Mouse (Mus musculus) kidney, postnatal 25 days (tissue): Measurements from ENCODE around the gene Kif3a.
A peak's percentile ranks its signal among the peaks of the same experiment; 100 is the strongest.
"Not testable (repeated sequence)": the region's sequence is repeated elsewhere in the genome, so short reads cannot be mapped to it uniquely, and the experiment has no call there.

ENCODE experiments used
- DNase-seq, 2 experiments: peaks; one replicate each; pipeline ENCODE4 v3.0.0; 2021; ENCODE audit warnings: mixed read lengths in 2 of 2

Kif3a gene

DNA sequence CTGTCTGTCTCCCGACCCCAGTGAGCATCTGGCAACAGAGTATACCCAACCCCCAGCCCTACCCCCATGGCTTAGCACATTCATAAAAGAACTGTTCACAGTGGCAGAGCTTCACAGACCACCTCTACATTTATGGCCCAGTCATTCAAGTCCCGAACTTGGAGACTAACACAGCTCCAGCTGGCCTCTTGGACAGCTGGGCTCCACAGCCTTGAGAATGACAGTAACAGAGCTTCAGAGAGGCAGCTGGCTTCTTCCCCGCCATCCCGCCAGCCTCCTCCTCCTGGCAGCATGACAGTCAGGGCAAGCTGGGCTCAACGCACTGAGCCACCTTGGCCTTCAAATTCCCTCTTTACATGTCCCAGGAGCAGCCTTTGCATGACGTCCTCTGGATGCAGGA lies 20.9 kb upstream of the Kif3a start:
- peak in 1 of 2 experiments; percentile 21 for DNase-seq

DNA sequence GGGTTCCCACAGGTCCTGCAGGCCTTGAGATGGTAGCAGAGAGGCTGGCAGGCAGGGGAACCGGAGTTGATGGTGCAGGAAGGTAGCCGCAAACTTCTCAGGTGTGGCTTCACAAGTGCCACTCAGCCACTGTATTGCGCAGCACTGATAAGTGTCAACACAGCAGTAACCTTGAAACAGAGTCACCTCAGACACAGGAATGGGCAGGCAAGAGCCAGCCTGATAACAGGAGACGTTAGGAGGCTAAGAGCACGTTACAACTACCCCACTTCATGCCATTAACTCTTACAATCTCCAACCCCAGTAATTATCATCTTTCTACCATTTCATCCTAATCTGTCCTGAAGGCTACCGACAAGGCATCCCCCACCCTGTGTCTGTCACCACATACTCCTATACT lies 19.6 kb upstream of the Kif3a start:
- no peak for DNase-seq

DNA sequence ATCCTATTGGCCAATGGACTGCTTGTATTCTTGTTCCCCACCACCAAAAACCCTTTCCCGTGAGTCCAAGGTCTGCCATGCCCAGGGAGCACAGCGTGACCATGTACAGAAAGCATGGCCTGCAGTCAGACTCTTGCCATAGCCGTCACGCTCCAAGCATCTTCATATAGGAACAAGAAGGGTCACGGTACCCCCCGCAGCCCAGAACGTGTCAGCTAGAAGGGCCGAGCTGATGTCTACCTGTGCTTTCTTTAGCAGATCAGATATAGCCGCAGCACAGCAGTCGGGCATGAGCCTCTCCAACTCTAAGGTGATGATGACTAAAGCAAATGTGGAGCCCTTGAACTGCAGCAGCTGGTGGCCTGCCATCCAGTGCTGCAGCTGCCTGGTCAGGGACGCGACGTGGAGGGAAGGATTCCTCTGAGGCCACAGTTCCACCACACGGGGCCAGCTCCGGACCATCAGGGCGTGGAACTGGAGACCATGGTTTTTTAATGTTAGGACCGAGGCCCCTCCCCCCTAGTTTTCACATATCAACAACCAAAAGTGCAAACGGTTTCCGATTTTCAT lies 19.1 kb upstream of the Kif3a start:
- peak in 1 of 2 experiments; percentile 28 for DNase-seq

DNA sequence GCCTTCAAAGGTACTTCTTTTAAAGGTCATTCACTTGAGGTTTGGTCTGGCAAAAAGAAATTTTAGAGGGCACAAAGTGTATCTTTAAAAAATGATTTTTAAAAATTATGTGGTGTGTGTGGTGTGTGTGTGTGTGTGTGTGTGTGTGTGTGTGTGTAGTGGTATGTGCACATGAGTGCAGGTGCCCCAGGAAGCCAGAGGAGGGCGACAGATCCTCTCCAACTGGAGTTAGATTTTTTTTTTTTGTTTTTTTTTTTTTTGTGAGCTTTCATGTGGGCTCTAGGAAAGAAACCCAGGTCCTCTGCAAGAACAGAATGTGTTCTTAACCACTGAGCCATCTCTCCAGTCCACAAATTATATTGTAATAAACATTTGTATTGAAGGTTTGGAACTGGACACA lies 16.5 kb upstream of the Kif3a start:
- no peak for DNase-seq

DNA sequence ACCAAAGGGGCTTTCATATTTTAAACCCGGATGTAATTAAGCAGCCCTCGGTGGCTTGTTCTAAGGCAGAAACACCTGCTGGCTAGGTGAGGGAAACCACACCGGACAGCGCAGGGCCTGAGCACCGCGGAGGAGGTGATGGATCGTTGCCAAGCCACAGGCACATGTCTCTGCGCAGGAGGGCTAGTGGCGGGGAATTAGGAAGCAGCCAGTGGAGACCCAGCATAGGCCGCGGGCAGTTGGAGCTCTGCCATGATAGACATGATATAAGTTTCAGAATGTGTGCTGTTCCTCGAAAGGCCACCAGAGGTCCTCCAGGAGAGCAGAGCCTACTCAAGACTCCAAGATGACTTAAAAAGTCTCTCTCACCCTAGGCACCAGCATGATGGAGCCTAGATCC lies 15.4 kb upstream of the Kif3a start:
- peak; percentile 33 to 48 for DNase-seq

DNA sequence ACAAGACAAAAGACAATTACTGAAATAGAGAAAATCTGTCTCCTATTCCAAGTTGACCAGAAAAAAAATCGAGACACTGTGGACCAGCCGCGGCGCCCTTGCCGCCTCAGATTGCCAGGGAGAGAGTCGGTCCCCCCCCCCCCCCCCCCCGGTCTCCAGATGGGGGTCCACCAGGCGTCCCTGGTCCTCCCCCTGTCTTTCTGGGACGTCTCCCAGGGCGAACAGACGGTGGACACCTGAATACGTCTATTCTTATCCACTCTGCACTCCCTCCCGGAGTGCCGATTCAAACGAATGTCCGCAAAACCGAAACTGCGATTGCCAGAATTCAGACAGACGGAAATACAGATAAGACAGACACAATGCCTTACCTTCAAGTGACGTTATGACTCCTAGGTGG lies 10.7 kb upstream of the Kif3a start:
- DNase-seq = not testable (repeated sequence)

DNA sequence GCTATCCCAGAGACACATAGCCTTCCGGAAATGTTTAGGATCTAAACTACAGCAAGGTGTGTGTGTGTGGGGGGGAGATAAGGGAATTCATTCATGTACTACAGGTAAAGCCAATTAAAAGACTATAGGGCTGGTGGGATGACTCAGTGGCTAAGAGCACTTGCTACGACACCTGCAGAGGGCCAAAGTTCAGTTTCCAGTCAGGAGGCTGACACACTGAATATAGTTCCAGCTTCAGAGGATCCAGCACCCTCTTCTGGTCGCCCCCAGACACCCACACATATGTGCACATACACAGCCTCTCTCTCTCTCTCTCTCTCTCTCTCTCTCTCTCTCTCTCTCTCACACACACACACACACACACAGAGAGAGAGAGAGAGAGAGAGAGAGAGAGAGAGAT lies 9.2 kb upstream of the Kif3a start:
- DNase-seq = not testable (repeated sequence)

DNA sequence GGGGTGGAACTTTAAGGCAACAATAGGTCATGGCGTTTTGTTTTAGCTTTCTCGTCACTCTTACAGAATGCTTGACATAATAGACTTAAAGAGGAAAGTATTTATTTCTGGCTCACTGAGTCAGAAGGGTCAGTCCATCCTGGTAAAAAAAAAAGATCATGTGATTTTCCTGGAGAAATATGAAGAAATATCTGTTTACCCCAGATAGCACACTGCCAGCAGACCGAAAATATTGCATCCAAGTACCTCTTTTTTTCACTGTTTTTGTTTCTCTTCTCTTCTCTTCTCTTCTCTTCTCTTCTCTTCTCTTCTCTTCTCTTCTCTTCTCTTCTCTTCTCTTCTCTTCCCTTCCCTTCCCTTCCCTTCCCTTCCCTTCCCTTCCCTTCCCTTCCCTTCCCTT lies 7.2 kb upstream of the Kif3a start:
- not testable (repeated sequence) for DNase-seq

DNA sequence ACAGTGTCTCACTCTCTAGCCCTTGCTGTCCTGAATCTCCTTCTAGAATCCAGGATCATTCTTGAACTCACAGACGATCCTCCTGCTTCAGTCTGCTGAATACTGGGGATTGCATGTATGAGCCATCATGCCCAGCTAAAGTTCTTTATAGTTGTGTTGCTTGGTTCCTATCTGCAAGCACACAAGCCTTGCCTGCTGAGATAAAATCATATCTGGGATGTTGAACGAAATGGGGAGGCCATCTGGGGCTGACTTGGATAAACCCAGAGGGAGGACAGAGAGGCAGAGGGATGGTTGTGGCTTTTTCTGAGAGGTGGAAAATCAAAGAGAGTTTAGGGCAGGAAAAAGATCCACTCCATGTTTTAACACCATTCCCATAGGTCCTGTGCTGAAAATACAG lies 5.2 kb upstream of the Kif3a start:
- no peak for DNase-seq

DNA sequence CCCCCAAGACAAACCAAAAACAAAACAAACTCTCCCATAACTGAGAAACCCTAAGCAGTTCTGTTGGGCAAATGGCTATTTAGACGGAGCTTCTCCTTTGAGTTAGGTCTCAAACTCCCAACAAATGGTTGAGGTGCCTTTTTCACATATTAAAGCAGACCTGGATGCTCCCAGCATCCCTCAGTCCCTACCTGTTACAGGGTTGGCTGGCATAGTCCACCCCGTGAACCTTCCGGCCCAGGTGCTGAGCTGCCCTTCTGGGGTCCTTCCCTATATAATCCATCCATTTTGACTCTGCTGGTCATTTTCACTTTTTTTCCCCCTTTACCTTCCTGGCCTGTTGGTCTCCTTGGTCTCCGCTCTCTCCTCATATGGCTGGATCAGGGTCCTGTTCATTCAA lies 533 bp upstream of the Kif3a start:
- DNase-seq = no peak

DNA sequence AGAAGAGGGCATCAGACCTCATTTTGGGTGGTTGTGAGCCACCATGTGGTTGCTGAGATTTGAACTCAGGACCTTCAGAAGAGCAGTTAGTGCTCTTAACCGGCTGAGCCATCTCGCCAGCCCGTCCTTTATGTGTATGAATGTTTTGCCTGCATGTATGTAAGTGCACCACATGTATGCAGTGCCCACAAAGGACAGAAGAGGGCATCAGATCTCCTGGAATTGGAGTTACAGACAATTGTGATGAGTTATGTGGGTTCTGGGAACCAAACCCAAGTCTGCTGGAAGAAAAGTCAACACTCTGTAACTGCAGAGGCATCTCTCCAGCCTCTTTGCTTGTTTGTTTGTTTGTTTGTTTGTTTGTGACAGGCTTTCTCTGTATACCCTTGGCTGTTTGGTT lies 13.4 kb downstream of the Kif3a start:
- no peak for DNase-seq

DNA sequence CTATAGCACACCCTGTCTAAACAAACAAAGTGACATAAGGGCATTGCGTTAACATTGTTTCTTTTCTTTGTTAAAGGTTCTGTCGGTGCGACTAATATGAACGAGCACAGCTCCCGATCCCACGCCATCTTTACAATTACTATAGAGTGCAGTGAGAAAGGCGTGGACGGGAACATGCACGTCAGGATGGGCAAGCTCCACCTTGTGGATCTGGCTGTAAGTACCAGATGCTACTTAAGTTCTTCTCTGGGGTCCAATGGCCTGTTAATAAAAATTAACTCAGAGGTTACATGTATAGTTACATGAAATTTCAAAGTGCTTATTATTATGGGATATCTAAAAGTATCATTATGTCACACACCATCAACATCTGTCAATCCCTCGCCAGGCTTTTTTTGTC lies 16.0 kb downstream of the Kif3a start:
- DNase-seq = no peak

DNA sequence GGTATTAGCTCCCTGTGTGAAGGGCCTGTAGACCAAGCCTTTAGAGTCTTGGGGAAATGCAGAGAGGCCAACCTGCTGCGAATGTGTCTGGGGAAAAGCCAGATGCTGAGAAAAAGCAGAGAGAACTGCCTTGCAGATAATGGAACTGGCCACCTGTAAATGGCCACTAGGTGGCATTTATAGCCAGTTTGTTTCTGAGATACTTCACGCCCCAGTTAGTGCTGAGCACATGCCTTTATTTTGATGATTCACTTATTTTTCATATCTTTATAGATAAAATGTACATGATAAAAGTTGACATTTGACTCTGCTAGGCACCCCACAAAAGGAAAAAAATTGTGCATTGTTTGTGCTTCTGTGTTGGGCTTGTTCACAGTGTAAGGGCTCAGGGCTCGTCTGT lies 17.7 kb downstream of the Kif3a start:
- peak in 1 of 2 experiments; percentile 21 for DNase-seq

DNA sequence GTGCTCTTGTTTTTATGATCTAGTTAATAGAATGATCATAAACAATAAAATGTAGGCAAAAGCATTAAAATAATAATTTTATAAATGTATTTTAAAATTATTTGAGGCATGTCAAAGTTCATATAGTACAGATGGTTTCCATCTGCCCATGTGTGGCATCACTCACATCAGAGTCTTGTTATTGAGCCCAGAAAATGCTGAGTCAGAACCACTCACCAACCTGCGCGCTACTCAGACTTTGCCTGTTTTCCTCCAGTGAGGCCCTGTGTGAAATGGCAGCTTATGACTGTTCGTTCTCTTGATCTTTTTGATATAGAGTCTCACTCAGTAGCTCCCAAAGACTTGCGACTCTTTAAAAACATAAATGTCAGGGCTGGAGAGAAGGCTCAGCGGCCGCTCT lies 18.3 kb downstream of the Kif3a start:
- DNase-seq = no peak

DNA sequence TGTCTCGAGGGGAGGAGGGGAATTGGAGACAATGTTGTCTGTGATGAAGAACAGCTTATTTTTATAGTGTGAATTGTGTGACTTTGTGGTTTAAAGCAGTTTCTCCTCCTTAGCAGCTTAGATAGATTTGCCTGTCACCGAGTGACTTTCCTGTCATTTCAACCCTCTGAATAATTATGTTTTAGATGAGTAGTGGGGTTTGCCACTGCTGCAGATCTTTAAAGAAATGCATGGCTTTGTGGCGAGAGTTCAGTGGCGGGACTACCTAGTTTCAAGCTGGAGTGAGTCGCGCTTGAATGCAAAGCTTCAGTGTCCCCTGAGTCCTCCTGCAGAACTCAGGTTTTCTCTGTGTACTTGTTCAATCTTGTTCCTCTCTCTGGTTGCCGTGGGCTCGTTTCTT lies 21.1 kb downstream of the Kif3a start:
- DNase-seq = no peak

DNA sequence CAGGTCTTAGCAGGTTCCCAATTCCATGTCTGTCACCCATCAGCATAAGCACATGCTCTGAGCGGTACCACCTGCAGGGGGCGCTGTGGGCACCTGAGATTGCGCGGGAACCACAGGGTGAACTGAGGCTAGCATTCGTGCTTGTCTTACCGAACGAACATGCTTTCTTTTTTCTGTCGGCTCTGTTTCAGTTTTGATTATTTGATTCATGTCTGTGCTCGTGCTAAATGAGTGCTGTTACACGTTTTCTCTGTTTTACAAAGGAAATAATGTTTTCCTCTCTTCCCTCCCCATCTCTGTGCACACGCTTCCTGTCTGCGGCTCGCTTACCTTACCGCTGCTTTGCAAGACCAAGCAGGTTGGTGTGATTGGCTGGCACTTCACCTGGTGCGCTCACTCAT lies 23.2 kb downstream of the Kif3a start:
- peak in 1 of 2 experiments; percentile 24 for DNase-seq

DNA sequence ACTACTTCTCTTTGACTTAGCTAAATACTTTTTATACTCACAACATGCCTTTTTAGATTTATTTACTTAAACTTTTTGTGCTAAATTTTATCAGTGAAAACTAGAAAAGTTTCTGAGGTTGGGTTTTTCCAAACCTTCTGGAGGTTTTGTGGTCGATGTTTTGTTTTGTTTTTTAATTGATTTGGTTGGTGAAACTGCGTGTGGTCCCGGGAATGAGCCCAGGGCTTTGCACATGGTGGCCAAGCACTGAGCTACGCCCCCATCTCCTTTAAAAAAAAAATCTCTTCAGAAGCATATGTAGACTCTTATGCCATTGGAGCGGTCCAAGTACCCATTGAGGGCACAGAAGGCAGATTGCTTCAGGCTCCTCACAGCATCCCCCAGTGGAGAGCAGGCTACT lies 23.9 kb downstream of the Kif3a start:
- no peak for DNase-seq

DNA sequence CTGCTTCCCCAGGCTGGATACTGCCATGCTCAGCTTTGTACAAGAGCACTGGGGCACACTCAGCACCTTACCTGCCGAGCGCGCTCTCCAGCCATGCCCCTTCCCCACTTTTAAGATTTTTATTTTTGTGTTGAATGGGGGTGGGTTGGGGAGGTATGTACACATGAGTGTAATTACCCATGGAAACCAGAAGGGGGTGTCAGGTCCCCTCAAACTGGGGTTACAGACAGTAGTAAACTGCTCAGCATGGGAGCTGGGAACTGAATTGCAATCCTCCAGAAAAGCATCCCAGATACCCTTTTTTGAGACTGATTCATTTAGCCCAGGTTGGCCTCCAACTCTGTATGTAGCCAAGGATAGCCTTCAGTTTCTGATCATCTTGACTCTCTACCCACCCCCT lies 37.8 kb downstream of the Kif3a start:
- no peak for DNase-seq

DNA sequence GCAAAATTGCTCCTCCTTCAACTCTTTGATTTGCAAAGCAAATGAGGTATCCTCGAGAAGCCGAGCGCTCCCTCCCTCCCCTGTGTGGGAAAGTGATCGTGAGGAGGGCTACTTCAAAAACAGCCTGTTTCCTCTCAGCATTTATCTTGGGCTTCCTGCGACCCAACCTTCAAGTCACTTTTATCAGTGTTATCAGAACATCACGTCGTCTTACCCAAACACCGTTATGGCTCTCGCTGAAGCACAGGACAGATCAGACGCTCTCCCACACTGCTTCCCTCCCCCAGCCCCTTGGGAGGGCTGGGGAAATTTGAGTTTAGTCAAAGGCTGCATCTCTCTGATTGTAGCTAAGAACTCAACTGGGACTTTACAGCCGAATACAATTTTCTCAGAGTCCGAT lies 38.4 kb downstream of the Kif3a start:
- DNase-seq = no peak

DNA sequence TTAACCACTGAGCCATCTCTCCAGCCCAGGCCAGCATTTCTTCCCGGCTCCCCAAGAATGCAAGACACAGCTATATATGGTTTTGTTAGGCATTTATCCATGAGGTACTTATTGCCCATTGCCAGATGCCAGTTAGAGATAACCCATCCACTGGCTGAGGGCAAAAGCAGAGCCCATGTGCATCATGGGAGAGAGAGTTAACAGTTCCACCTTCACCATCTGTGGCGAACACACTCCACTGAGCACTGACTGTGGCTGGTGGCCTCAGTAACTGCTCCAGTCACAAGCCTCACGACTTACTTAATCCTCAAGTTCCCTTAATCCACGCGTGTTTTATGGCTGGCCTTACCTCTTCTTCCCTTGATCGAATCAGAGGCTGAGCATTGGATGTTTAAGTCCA lies 42.1 kb downstream of the Kif3a start:
- DNase-seq = no peak

DNA sequence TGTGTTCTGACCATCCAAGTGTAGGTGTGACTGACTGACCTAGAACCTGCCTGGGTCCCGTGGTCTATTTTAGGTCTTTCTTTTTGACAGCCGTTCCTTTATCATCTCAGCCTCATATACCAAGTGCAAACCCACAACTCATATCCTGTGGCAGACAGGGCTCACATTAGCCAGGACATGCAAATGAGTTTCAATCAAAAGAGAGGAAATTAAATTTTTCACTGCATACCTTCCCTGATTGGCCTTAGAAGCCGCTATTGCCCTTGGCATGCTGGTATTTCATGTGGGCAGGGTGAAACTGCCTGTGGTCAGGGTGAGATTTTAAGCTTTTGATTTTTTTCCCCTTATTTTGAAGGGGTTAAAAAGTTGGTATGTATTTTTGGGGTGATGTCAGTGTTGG lies 42.5 kb downstream of the Kif3a start:
- DNase-seq = no peak

DNA sequence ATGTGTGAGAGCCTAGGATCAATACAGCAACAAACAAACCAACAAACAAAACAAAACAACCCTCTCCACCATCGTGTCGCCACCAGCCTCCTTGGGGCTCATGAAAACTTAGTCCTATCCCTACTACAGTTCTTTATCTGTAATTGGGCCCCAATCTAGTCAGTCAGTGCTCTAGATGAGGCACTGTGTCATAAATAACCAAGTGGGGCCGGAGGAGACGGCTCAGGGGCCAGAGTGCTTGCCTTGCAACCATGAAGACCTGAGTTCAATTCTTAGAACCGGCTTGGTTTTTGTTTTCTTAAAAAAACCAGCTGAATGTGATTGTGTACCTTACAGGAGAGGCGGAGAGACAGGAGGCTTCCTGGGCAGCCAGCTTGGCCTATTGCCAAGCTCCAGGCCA lies 48.0 kb downstream of the Kif3a start:
- DNase-seq = no peak

DNA sequence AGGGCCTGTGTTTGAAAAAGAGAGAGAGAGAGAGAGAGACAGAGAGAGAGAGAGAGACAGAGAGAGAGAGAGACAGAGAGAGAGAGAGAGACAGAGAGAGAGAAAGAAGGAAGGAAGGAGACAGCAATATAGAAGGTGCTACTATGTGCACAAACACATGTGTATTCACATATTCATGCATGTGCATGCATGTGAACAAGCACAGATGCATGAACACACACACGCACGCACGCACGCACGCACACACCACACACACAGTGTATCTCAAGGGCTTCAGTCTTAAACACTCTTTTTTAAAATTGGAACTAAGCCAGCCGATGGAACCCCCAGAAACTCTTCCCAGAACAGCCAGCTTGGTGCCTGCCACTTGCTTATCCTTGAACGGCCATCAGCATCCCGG lies 48.4 kb downstream of the Kif3a start:
- DNase-seq = no peak

DNA sequence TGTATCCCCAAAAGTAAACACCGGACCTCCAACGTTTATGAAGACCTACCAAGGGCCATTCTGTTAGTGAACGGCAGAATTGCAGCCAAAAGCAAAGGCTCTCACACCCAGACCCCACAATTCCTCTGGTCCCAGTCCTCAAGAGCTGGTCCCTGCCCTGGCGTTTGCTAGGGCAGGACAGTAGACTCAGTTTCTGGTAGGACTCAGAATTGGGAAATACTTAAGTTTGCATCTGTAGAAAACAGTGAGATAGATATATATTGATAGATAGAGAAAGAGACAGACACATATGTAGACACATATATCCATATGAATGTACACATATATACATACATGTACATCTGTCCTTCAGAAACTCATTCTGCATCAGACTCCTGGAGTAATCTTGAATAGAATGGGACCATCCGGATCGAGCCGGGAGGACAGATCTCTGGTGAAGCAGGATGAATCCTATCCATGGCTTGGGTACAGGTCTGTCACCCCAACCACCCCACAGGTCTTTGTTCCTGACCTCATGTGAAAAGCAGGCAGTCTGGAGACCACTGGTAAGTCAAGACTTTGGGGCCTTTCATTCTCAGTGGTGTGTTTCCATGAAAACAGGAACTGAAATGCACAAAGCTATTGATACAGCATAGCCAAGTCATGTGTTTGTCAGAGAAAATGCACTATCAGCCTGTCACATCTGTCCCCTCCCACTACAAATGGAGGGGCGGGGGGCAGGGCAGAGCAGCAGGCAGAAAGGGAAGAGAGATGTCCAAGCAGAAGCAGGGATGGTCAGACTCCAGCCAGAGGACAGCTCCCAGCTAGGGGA lies 49.8 kb downstream of the Kif3a start:
- DNase-seq = no peak

DNA sequence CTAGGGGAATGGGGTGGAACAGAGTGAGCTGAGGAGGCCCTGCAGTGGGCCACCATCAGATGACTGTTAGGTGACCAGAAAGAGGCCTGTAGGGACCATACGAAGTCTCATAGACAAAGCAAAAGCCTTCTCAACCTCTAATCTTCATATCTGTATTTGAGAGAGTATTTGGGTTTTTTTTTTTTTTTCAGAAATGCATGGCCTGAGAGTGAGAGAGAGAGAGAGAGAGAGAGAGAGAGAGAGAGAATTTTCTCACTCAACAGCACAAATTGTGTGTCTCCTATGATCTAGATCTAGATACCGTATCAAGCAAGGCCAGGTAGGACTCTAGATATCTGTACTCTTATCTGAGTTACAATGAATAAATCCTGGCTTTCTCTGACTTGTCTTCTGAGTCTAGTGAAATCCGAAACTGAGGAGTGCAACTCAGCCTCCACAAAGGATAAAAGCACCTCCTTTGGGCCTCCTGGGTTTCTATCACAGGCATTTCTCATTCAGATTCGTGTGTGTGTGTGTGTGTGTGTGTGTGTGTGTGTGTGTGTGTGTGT lies 50.5 kb downstream of the Kif3a start:
- DNase-seq = no peak
